Mouse (Mus musculus): ENCODE results near the gene Crispld2.

DNA sequence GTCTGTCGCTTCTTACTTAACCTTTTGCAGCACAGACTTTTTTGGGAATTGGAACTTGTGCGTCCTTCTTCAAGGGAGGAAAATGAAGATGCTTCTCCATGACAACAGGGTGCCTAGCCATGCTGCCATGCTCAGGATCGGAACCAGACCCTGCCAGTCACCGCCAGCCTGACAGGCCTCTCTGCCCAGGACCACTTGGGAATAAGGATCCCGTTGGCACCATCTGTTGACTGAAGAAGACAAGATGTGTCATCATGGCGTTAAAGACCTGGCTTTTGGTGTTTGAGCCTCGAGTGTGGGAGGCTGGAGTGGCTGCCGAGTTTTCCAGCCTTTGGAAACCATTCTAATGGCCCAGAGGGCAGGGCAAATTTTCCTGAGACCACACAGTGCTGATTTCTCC lies 45.4 kb downstream of the Crispld2 start:
- TF ChIP-seq CTCF (IDR thresholded peaks at IDR 0.05 in 2 of 3, conservative IDR thresholded peaks at IDR 0.05 in 1 of 3; ENCODE audit: control insufficient read depth in 1 of 3, insufficient read depth in 1 of 3, low read depth in 2 of 3, low read length in 3 of 3, poor library complexity in 1 of 3, severe bottlenecking in 1 of 3) (no peak), GATA1 (IDR thresholded peaks at IDR 0.05; ENCODE audit: low read depth, low read length) (no peak), POLR2A (IDR thresholded peaks at IDR 0.05; ENCODE audit: control insufficient read depth in 1 of 2, insufficient read depth in 1 of 2, low read depth in 1 of 2, low read length in 2 of 2, poor library complexity in 1 of 2) (no peak), MAZ (IDR thresholded peaks at IDR 0.05; ENCODE audit: low read depth, low read length) (no peak)

Data from MEL (cell line).